Mouse (Mus musculus): Measurements from ENCODE around the gene Irf3. TPM values are rescaled to one million over a fixed set of nuclear protein-coding genes. Genes with fewer than 3 reads are reported as not detected.

Gene Irf3
- 10 to 100 TPM; 42.1 to 52.0 (median 45.0) TPM for total RNA-seq (2022)

DNA sequence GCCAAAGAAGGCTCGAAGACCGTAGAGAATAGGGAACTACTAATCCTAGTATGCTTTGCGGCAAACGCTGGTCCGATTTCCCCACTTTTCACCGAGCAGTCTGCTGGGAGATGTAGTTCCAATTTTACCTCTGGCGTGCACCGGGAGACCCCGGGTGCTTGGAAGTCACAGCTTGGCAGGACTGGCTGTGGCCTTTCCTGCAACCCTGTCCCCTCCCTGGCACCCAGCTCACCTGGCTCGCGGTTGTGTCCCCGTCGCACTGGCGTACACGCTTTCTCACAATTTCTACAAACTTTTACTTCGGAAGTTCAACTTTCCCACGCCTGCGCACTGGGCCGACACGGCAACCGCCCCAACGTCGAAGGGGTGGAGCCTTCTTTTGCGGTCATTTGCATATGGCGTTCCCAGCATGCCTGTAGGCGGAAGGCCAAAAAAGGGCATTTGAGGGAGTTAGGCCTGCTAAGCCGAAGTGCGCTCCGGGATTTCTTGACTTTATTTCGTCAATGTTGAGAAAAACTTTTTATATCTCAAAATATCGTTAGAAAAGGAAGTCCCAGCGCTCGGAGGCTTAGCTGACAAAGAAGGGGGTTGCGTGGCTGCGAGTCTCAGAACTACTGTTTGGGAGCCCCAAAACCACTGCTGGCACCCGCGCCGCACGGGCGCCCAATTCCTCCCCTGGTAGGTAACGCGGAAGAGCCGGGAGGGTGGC is at the start of gene Irf3:
TSS of gene Irf3 (plus strand) at position 418 of the 709 bp plus-strand sequence.
- DNase-seq (ENCODE audit: low spot score in 2 of 2) = peak; percentile 94 to 95

DNA sequence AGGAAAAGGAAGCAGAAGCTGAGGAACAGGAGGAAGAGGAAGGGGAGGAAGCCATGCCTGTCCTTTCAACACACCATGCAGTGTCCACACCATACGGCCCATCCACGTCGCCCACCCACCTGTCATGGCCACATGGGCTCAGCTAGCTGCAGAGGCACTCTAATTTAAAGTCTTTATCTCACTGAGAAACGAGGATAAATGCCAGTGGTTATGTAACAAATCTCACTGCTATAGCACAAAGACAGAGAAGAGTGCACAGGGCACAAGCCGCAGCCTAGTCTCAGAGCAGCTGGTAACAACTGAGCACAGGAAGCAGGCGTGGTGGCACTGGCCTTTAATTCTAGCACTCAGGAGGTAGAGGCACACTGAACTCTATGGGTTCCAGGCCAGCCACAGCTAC is 47.5 kb upstream of the Irf3 start:
- DNase-seq (ENCODE audit: low spot score in 2 of 2) = no peak

- no peak for DNase-seq (ENCODE audit: low spot score in 2 of 2)
Measured at GRCm38 (mm10) chr7:44951960-44952359, 45.5 kb upstream of the Irf3 start.

GRCm38 (mm10) chr7:44952611-44953306 is 44.7 kb upstream of the Irf3 start:
- DNase-seq (ENCODE audit: low spot score in 2 of 2) = peak; percentile 79 to 82

DNA sequence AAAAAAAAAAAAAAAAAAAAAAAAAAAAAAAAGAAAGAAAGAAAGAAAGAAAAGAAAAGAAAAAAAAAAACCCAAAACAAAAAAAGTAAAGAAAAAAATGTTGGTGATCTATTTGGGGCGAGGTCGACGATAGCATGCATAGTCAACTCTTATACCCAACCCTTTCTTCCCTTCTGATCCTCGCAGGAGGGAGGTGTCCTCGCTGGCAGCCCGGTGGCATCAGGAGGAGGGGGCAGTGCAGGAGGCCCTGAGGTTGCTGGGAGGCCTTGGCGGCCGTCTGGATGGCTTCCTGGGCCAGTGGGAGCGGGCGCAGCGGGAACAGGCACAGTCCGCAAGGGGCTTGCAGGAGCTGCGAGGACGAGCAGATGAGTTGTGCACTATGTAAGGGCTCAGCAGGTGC is 43.9 kb upstream of the Irf3 start:
- no peak for DNase-seq (ENCODE audit: low spot score in 2 of 2)

DNA sequence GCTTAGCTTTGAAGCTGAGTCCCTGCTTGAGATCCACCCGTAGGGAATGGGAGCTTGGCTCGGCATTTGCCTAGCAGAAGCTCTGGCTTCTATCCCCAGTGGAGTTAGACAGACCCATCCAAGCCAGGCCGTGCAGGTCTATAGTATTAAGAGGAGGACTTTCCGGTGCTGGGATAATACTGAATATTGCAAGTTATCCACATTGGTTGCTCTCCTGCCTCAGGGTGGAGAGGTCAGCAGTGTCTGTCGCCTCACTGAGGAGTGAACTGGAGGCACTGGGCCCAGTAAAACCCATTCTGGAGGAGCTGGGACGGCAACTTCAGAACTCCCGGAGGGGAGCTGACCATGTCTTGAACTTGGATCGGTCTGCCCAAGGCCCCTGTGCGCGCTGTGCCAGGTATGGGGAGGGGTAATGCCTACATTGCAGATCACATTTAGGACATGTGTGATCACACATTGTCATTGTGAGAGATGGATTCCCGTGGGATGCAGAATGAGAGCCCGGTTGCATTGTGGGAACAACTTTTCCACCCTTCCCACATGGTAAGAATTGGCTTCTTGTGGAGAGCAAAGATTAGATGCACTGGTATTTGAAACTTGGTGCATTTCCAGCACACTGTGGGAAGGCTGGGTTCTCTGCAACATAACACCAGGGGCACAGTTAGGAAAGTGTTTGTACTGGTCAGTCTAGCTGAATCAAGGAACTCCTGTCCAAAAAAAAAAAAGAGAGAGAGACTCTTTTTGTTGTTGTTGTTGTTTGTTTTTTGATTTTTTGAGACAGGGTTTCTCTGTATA is 43.2 kb upstream of the Irf3 start:
- DNase-seq (ENCODE audit: low spot score in 2 of 2) = no peak

DNA sequence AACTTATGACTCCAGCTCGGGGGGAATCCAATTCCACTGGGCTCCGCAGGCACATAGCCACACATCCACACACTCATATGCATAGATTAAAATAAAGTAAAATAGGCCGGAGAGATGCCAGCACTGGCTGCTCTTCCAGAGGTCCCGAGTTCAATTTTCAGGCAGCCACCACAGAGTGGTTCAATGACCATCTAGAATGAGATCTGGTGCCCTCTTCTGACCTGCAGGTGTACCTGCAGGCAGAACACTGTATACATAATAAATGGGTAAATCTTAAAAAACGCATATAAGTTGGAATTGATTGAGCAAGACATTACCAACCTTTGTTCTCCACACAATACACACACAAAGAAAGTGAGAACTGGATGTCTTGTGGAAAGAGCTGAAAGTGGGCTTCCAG is 41.8 kb upstream of the Irf3 start:
- no peak for DNase-seq (ENCODE audit: low spot score in 2 of 2)

- no peak for DNase-seq (ENCODE audit: low spot score in 2 of 2)
Measured at GRCm38 (mm10) chr7:44956266-44956665, 41.2 kb upstream of the Irf3 start.

DNA sequence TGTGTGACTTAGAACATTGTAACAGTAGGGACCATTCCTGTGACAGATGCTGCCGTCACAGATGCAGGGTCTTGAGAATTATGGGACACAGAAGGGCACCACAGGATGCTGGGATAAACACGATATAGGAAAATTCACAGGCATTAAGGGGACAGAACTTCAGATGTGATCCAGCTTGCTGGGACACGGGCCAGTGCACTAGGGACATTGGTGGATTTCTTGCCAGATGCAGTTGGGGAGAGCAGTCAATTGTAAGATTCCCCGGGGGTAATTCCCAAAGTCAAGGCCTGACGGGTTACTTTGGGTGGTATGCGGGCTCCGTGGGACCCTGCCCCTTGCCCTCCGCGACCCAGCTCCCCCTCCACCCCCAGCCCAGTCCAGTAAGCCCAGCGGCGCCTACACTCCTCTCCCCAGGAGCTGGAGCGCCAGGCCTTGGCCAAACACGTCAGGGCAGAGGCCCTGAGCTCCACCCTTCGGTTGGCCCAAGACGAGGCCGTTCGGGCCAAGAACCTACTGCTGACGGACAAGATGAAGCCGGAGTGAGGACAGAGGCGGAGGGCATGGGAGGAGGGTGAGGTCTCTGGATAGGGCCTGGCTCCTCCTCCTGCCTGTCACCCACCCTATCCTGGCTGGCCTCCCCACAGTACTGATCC is 40.1 kb upstream of the Irf3 start:
- no peak for DNase-seq (ENCODE audit: low spot score in 2 of 2)

- DNase-seq (ENCODE audit: low spot score in 2 of 2) = peak in 1 of 2 experiments; percentile 33
Measured at GRCm38 (mm10) chr7:44958208-44958607, 39.2 kb upstream of the Irf3 start.

DNA sequence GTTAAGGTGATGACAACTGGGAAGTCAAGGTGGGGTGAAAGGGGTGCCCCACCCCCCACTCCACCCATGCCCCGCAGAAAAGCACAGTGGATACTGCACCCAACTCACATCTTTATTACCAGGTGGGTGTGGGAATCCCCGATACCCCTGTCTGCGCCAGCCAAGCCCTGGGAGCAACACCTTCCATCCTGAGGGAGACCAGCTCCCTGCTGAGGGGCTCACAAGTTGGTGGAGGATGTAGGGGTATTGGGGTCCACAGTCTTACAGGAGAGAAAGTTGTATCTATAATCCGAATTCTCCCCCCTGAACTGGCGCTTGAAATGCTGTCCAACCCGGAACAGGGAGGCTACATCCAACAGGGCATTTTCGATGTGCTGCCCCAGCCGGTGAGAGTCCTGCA is 38.2 kb upstream of the Irf3 start:
- no peak for DNase-seq (ENCODE audit: low spot score in 2 of 2)

GRCm38 (mm10) chr7:44959874-44960511 is 37.5 kb upstream of the Irf3 start:
- DNase-seq (ENCODE audit: low spot score in 2 of 2) = no peak

- DNase-seq (ENCODE audit: low spot score in 2 of 2) = no peak
Measured at GRCm38 (mm10) chr7:44960512-44960910, 36.9 kb upstream of the Irf3 start.

GRCm38 (mm10) chr7:44962337-44962736 is 35.1 kb upstream of the Irf3 start:
- no peak for DNase-seq (ENCODE audit: low spot score in 2 of 2)

GRCm38 (mm10) chr7:44962831-44963230 is 34.6 kb upstream of the Irf3 start:
- no peak for DNase-seq (ENCODE audit: low spot score in 2 of 2)

DNA sequence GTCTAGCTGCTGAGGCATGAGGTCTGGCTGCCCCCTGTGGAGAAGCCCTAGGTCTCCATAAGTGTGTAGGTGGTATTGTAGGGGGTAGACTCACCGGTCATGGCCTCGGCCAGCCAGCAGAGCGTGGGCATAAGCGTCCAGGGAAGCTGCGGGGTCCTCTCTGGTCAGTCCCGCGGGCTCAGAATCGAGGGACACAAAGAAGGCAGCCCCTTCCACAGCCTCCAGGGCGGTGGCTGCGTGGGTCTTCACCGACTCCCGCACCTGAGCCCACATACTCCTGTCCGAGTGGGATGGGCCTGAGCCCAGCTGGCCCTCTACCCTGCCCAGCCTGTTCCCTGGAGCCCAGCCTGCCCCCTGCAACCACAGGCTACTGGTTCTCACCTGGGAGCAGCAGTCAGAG is 32.5 kb upstream of the Irf3 start:
- DNase-seq (ENCODE audit: low spot score in 2 of 2) = no peak

DNA sequence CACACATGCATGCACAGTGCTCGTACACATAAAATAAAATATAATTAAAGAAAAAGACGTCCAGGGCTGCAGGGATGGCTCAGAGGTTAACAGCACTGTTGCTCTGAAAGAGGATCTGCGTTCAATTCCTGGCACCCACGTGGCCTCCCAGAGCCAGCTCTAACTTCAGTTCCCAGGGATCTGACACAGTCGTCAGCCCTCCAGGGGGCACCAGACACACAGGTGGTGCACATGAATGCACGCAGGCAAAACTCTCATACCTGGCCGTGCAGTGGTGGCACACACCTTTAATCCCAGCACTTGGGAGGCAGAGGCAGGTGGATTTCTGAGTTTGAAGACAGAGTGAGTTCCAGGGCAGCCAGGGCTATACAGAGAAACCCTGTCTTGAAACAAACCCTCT is 31.5 kb upstream of the Irf3 start:
- no peak for DNase-seq (ENCODE audit: low spot score in 2 of 2)

DNA sequence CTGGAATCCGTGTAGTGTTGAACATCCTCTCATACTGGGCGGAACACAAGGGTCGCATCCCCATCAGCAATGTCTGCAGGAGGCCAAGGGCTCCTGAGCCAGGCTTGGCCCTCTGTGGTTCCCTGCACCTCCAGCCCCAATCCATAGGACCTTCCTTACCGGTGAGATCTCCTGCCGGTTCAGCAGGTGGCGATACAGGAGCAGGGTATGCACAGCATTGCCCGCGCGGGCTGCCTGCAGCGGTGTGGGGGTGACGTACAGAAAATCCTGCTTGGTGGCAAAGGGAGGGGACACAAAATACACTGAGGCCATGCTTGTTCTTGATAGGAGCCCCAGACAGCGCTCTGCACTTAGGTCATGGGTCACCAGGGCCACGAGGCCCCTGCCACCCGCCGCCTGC is 30.8 kb upstream of the Irf3 start:
- no peak for DNase-seq (ENCODE audit: low spot score in 2 of 2)

- peak; percentile 82 to 85 for DNase-seq (ENCODE audit: low spot score in 2 of 2)
Measured at GRCm38 (mm10) chr7:44970231-44970691, 27.2 kb upstream of the Irf3 start.

- no peak for DNase-seq (ENCODE audit: low spot score in 2 of 2)
Measured at GRCm38 (mm10) chr7:44971142-44971541, 26.3 kb upstream of the Irf3 start.

Measured in layer of hippocampus, adult 8-10 months (tissue).